ENCODE assay signal across 12 mouse cellular contexts in the genomic region with DNA sequence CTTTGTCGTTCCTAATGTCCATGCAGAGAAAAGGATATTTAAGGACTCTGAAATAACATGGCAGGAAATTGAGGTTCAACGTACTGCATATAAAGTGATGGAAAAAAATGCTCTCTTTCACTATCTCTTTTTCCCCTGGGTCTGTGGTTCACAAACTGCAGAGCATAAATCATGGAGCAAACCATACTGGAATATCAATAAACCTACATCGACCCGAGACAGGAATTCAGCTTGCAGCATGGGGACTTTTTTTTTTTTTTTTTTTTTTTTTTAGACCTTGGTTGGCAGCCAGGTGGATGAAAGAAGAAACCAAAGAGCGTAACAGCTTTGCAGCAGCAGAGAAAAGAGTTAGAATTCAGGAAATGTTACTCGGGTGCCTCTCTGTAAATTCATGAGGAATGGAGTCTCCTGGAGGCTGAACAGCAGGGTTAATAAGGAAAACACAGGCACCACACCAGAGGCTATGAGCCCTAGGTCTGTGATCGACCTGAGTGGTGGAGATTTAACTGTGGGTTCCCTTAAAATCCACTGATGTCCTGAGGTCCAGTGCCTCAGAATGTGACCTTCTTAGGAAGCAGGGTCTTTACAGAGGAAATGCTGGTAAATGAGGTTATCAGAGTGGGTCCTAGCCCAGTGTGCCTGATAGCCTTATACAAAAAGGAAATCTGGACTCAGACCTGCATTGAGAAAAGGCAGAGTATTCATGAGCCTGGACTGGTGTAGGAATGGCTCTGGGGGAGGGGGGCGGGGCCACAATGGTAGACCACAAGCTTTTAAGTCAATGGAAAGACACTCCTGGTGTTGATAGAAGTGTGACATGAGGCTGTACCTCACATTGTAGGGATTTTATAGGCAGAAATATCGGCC.
A peak's percentile ranks its signal among the peaks of the same experiment; 100 is the strongest.
DNase-seq lines count a peak whose midpoint lies in the region; ATAC-seq and TF ChIP-seq lines count a peak whose summit lies in the region.
"Had no signal": no experiment of that assay in that cellular context is flagged by ENCODE, and none has a peak within 500 bp of the region (broad histone marks: within the 10 kb centered on the region; RNA-seq: fewer than 3 reads in every experiment).

No protein-coding gene starts in this region.

- no peak for DNase-seq in hindbrain, embryonic 11.5 days (ENCODE audit: low spot score)
- peak; percentile 22 to 26 for DNase-seq in right cerebral cortex, postnatal 10 days (ENCODE audit: low spot score in 2 of 2)
- DNase-seq in right cerebral cortex, postnatal 14 days, result no peak
- DNase-seq in limb, embryonic 14.5 days (ENCODE audit: low spot score), result peak; percentile 40
- DNase-seq in ovary, postnatal 36 days (ENCODE audit: low spot score), result no peak
- DNase-seq in gastrocnemius, postnatal 4 days (ENCODE audit: low spot score in 2 of 2), result no peak
- DNase-seq: kidney, postnatal 25 days; liver, embryonic 13.5 days; lung, postnatal 14 days had no signal

- no peaks in the 10 kb centered on the region for H3K27me3 ChIP-seq in hindbrain, embryonic 15.5 days
- no peaks in the 10 kb centered on the region for H3K27me3 ChIP-seq in hindbrain, embryonic 11.5 days (ENCODE audit: control insufficient read depth, insufficient read depth, low read length)
- H3K27me3 ChIP-seq in limb, embryonic 14.5 days (ENCODE audit: control insufficient read depth, insufficient read depth, low read length), result no peaks in the 10 kb centered on the region
- H3K27me3 ChIP-seq: liver, embryonic 13.5 days had no signal

- TF ChIP-seq POLR2A in limb, embryonic 14.5 days (IDR thresholded peaks at IDR 0.05; ENCODE audit: borderline replicate concordance, extremely low read depth, insufficient read depth, insufficient read length), result no peak

- ATAC-seq in hindbrain, embryonic 15.5 days (ENCODE audit: low FRiP score, low read depth), result peak; percentile 73
- no peak for ATAC-seq in hindbrain, embryonic 11.5 days (ENCODE audit: low FRiP score)
- no peak for ATAC-seq in limb, embryonic 14.5 days (ENCODE audit: low FRiP score, low read depth)
- ATAC-seq: CD4-positive, CD25-positive, alpha-beta regulatory T cell, adult 4 months had no signal

- H3K27ac ChIP-seq in hindbrain, embryonic 15.5 days (replicated peaks), result peak overlapping the region; percentile 70
- H3K27ac ChIP-seq in hindbrain, embryonic 11.5 days (ENCODE audit: low read depth, low read length), result no peak overlapping the region
- H3K27ac ChIP-seq in limb, embryonic 14.5 days (replicated peaks; ENCODE audit: low read depth, low read length), result peak overlapping the region; percentile 48; the same call in 1 of the 2 replicates
- H3K27ac ChIP-seq: heart, embryonic 10.5 days; liver, embryonic 13.5 days had no signal

- no peaks in the 10 kb centered on the region for H3K36me3 ChIP-seq in hindbrain, embryonic 15.5 days
- no peaks in the 10 kb centered on the region for H3K36me3 ChIP-seq in hindbrain, embryonic 11.5 days (ENCODE audit: control insufficient read depth, insufficient read depth, low read length)
- H3K36me3 ChIP-seq in limb, embryonic 14.5 days (ENCODE audit: control insufficient read depth, insufficient read depth, low read length), result no peaks in the 10 kb centered on the region
- H3K36me3 ChIP-seq: heart, embryonic 10.5 days; liver, embryonic 13.5 days had no signal

- no peak overlapping the region for H3K9ac ChIP-seq in hindbrain, embryonic 15.5 days
- H3K9ac ChIP-seq in hindbrain, embryonic 11.5 days (ENCODE audit: low read depth, low read length), result no peak overlapping the region
- no peak overlapping the region for H3K9ac ChIP-seq in limb, embryonic 14.5 days (ENCODE audit: low read depth, low read length, severe bottlenecking)
- H3K9ac ChIP-seq: liver, embryonic 13.5 days had no signal

- no peak overlapping the region for H3K4me2 ChIP-seq in hindbrain, embryonic 15.5 days
- H3K4me2 ChIP-seq in hindbrain, embryonic 11.5 days (replicated peaks; ENCODE audit: low read depth, low read length), result no peak overlapping the region
- H3K4me2 ChIP-seq in limb, embryonic 14.5 days (replicated peaks; ENCODE audit: low read depth, low read length, severe bottlenecking), result no peak overlapping the region
- H3K4me2 ChIP-seq: liver, embryonic 13.5 days had no signal

- no peak overlapping the region for H3K4me3 ChIP-seq in hindbrain, embryonic 15.5 days
- no peak overlapping the region for H3K4me3 ChIP-seq in hindbrain, embryonic 11.5 days (ENCODE audit: low read depth, low read length)
- H3K4me3 ChIP-seq in limb, embryonic 14.5 days (replicated peaks; ENCODE audit: low read length), result no peak overlapping the region
- H3K4me3 ChIP-seq: heart, embryonic 10.5 days; liver, embryonic 13.5 days had no signal

- 52% methylated on average over 9 of the region's 9 CpGs for WGBS in hindbrain, embryonic 15.5 days
- WGBS in hindbrain, embryonic 11.5 days, result 70% methylated on average over 9 of the region's 9 CpGs
- WGBS in limb, embryonic 14.5 days, result 34% methylated on average over 9 of the region's 9 CpGs

- H3K4me1 ChIP-seq in hindbrain, embryonic 15.5 days (replicated peaks), result peaks cover 3% of the 10 kb centered on the region; the same call in 1 of the 2 replicates
- no peaks in the 10 kb centered on the region for H3K4me1 ChIP-seq in hindbrain, embryonic 11.5 days (replicated peaks; ENCODE audit: control insufficient read depth, insufficient read depth, low read length)
- peaks cover 7% of the 10 kb centered on the region; the same call in 1 of the 2 replicates for H3K4me1 ChIP-seq in limb, embryonic 14.5 days (ENCODE audit: control insufficient read depth, insufficient read depth, low read length)
- H3K4me1 ChIP-seq: liver, embryonic 13.5 days had no signal

- H3K9me3 ChIP-seq in hindbrain, embryonic 15.5 days, result no peaks in the 10 kb centered on the region
- H3K9me3 ChIP-seq in hindbrain, embryonic 11.5 days (ENCODE audit: control insufficient read depth, low read length), result no peaks in the 10 kb centered on the region
- H3K9me3 ChIP-seq in limb, embryonic 14.5 days (ENCODE audit: control insufficient read depth, low read length), result no peaks in the 10 kb centered on the region
- H3K9me3 ChIP-seq: heart, embryonic 10.5 days; liver, embryonic 13.5 days had no signal

Comparison
In these comparisons a context has a peak if more than half of its experiments do, and no peak if none do; other contexts are left out.
1. DNase-seq: peak in right cerebral cortex, postnatal 10 days (2 of 2) and limb, embryonic 14.5 days (single experiment); none in hindbrain, embryonic 11.5 days (single experiment), right cerebral cortex, postnatal 14 days (single experiment), ovary, postnatal 36 days (single experiment) and gastrocnemius, postnatal 4 days (0 of 2).